Mouse (Mus musculus) adrenal gland, adult 18-20 months (tissue): ENCODE measurements around the gene Tmc2. TPM values are rescaled to one million over a fixed set of nuclear protein-coding genes. Genes with fewer than 3 reads are reported as not detected.

Experiments
- DNase-seq, 2 experiments: peaks; one replicate each; pipeline ENCODE4 v3.0.0; 2021 to 2022; ENCODE audit warnings: low spot score in 2 of 2
- total RNA-seq, 2 experiments: library from RNA; stranded (reverse); gene quantifications; 1 replicate in 1 of 2; 2 replicates in 1 of 2; pipeline ENCODE4 v1.2.3; 2021

Gene Tmc2
- total RNA-seq, 2 experiments from 2014 or later = not detected

DNA sequence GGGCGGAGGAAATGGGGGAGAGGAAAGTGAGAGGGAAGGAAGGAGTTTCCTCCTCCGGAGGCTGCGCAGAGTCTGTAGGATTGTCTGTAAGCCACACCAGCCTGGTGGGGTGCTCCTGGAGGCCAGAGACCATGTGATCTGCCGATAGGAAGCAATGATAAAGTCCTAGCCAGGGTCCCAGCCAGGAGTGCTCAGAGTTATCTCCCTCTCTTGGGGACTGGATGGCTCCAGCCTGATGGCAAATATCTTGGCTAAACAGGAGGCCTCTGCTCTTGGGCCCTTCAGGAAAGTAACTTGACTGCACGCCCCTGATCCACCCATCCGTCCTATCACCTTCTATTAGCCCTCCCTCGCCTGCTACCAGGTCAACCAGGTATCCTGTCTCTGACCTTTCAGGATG lies 53.2 kb downstream of the Tmc2 start:
- DNase-seq = no peak

DNA sequence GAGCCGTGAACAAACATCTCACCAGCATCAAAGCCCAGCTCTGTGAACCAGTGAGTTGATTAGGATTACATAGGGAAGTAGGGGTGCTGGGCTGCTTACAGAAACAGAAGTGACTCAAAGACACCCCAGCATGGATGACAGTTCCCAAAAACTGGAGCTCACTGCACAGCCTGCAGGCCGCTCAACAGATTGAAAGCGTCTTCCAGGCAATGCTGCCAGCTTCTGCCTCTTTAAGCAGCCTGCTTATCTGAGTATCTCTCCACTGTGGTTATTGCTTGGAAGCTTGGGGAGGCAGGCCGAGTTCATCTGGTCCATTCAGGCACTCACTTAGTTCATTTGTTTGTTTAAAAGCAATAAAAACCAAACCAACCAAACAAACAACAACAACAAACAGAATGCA lies 61.8 kb downstream of the Tmc2 start:
- no peak for DNase-seq

DNA sequence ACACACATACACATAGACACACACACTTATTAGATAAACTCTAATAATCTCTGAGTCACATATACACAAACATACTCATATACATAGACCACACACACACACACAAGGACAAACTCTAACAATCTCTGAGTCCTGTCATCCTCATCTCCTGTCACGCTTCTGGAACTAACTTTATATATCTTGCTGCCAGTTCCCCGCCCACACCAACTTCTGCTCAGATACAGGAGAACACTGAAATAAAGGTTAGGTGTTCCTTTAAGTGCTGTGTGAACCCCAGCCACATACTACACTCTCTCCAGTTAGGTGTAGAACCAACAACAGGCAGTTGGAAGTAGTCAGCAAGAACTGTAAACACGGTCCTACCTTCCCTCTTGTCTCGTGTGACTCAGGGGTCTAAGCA lies 65.8 kb downstream of the Tmc2 start:
- DNase-seq = no peak

DNA sequence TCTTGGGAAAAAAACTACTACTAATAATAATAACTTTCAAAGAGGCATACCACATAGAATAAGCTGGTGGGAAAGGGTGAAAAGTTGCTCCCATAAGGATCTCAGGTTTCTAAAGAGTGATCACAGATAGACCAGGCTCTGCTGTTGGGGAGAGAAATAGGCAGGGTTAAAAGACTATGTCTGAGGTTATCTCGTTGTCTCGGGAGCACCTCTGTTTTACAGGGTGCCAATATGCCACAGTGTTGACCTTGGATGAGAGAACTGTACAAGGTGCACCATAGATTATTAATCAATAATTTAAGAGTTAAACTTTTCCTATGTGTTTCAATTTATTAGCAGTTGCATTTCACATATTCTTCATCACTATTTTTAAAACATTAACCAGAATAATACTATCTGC lies 66.9 kb downstream of the Tmc2 start:
- no peak for DNase-seq

DNA sequence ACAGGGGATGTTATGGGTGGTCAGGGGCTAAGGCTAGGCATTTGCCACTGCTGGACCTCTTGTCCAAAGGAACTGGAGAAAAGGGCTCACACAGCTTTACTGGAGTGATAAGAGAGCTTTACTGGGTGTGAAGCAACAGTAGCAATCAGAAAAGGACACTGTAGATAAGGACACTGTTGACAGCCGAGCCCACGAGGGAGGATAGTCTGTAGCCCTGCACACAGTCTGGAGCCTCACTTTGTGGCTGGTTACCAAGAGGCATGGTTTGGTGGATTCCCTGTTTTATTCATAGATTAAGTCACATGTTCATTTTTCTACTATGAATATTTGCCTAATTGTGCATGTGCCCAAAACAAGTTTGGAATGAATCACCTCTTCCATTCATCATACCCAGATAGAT lies 67.4 kb downstream of the Tmc2 start:
- no peak for DNase-seq

DNA sequence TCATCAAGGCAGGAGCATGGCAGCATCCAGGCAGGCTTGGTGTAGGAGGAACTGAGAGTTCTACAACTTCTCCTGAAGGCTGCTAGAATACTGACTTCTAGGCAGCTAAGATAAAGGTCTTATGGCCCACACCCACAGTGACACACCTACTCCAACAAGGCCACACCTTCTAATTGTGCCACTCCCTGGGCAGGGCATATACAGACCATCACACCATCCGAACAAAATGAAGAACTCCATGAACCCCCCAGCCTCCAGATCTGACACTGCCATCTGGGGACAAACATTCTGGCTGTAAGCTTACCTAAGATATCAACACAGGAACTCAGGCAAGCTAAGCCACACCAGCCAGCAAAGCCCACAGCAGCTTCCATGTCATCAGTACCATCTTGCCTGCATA lies 70.5 kb downstream of the Tmc2 start:
- DNase-seq = no peak

DNA sequence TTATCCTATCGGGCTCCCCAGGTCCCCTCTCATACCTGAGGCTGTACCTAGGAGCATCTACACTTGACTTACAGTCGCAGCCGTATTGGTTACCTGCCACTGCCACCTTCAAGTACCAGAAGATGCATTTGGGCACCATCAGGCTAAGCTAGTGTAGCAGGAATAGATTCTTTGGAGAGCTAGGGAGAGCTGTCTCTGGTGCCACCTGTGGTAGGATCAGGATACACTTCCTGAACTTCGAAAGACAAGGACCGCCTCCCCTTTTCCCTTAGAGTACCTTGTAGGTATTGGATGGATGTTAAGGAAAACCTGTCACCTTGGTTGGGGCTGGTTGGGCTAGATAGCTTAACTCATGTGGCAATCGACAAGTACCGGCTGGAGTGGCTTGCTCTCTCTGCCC lies 73.1 kb downstream of the Tmc2 start:
- no peak for DNase-seq

DNA sequence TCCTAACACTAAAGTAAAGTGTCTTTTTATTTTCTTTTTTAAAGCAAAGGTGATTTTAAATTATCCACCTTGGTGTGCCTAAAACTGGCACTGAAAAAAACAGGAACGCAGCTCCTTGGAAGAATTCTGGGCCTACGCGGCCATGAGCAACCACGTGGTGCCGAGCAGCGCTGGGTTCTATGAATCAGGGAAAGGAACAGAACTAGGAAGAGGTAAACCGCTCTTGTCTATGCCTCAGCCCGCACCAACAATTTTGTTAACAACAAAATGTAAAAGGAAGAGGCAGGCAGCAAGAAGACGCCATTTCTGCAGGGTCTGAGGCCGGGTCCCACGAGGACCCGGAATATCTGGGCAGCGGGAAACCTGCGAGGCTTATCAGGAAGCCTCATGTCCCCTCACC lies 78.7 kb downstream of the Tmc2 start:
- no peak for DNase-seq

DNA sequence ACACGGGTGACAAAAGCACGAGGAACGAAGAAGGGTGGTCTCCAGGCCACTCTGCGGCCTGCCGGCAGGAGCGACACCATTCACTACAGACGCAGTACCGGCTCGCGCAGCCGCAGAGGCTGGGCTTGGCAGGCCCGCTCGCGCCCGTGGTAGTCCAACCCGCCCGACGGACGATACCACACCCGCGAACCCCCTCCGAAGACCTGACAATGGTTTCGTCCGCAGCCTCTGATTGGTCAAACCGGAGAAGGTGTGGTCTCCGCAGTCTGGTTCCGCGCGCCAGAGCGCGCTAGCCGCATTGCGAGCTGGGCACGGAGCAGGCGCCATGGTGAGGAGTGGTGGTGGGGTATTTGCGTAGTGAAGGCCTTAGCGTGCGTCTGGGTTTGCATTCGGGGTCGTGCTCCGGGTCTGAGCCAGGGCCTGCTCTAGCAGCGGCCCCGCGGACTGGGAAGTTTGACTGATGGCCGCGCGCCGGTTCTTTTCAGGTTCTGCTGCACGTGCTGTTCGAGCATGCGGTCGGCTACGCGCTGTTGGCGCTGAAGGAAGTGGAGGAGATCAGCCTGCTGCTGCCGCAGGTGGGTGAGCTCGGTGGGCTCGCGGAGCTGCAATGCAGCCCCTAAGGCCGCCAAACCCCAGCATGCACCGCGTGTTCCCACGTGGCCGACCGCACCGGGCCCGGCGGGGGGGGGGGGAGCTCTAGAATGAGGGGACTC lies 79.3 kb downstream of the Tmc2 start, which contains the start of gene Nop56:
Nop56 (plus strand) TSS at position 282 of the 713 bp plus-strand sequence.
- peak; percentile 98 to 100 for DNase-seq

DNA sequence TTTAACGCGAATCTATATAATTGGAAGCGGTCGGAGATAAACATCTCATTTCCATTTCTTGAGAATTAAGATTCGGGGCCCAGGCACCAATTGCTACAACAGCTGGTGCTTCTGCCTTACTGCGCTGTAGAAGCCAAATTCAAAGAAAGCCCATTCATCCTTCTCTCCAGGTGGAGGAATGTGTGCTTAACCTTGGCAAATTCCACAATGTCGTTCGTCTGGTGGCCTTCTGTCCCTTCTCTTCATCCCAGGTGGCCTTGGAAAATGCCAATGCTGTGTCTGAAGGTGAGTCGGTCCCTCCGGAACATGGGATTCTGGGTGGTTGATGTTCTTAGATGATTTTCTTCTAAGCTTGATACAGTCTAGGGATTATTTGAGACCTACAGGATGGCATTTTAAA lies 79.9 kb downstream of the Tmc2 start:
- no peak for DNase-seq

DNA sequence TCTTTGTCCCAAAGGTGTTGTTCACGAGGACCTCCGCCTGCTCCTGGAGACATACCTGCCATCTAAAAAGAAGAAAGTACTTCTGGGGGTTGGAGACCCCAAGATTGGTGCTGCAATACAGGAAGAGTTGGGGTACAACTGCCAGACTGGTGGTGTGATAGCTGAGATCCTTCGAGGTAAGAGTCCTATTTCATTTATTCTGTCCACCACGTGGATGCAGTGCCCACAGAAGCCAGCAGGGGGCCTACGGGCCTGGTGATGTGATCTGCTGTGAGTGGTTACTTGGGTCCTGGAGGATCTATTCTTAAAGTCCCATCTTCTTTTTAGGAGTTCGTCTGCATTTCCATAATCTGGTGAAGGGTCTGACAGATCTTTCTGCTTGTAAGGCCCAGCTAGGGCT lies 80.7 kb downstream of the Tmc2 start:
- peak; percentile 42 to 54 for DNase-seq

DNA sequence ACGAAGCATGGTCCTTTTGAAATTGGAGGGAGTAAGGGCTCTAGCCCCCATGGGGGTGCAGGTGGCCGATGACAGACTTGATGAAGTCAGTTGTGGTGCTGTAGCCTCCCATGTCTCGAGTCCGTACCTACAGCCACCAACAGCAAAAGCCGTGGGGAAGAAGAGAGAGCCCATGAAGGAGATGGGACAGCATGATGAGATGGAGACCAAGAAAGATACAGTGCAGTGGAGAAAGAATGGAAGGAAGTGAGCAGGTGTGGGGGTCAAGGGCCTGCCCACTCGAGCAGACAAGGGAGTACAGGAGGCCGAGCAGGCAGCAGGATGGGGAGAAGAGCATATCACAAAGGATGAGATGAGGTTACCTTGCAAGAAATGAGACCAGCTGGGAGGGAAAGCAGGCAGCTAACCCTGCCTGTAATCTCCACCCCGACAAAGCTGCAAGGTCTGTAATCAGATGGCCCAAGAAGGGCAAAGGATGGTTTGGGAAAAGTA lies 84.7 kb downstream of the Tmc2 start:
- DNase-seq = no peak

DNA sequence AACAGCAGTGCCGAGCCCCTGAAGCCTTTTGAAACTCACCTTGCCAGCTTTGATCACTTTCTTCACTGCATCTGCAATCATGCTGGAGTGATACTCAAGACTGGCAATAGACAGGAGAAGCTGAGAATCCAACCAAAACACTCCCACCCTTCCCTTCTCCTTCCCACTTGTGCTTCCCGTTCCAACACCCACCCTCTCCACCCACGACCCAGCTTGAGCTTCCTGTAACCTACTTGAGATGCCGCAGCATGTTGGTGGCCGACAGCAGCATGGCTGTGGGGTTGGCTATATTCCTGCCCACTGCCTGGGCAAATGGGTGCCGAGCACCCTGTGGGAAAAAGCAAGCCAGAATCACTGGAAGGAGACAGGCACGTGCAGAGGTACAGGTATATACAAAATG lies 85.2 kb downstream of the Tmc2 start:
- DNase-seq = no peak

DNA sequence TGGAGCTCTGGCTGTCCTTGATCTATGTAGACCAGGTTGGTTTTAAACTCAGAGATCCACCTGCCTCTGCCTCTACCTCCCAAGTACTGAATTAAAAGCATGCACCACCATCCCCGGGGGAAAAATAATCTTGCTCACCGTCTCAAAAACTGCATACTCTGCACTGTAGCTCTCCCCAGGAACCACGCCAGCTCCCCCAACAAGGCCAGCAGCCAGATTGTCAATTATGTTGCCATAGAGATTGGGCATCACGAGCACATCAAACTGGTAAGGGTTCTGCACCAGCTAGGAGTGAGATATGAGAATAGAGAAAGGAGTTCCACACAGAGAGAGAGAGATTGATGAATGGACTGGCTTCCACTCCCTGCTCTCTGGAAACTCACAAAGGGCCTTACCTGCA lies 85.8 kb downstream of the Tmc2 start:
- DNase-seq = no peak

DNA sequence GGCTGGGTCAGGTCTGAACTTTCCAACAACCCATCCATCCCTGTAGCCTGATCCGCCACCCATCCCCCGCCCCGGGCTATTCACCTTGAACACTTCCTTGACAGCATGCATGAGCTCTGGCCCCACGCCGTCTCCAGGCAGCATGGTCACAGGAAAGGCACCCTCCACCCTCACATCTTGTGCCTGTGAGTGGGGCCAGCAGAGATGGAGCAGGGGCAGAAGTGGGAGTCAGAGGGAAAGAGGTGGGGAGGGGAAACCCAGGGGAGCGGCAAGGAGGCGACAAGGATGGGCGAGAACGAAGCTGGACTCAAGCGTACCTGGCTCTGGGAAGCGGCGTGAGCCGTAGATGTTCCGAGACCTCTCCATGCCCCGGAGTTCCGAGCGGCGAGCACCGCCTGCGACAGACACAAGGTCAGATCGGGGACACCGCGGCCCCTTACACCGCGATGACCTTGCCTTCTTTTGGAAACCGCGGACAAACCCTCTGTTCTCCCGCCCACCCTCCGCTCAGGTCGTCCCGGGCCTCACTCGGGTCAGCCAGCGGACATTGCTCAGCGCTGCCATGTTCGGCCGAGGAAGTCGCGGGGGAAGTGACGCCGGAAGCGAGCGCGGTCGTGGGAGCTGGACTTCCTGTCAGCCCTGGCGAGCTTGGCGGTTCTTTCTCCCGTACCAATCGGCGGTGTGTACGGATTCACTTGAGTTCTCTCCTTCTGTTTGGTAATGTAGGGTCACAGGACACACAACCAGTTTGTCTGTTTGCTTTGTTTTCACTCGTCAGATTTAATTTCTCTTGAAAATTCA lies 89.1 kb downstream of the Tmc2 start, which contains the start of gene Idh3b:
Idh3b (minus strand) TSS at position 694 of the 801 bp plus-strand sequence.
- DNase-seq = peak; percentile 88

DNA sequence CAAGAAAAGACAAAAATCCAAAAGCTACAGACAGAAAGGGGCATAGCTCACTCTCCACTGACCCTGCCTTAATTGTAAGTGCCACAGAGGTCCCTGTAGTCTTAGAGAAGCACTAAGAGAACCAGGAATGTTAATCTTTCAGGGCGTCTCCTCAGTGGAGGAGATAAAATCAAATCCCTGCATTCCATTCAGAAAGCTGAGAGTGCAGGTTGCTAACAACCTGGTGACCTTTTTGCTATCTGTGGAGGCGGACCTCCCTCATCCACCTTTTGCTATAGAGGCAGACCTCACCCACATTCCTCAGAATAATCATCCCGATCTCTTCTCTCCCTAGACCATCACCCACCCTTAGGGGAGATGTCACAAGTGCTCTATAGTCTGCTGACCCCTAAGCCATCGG lies 94.1 kb downstream of the Tmc2 start:
- no peak for DNase-seq

DNA sequence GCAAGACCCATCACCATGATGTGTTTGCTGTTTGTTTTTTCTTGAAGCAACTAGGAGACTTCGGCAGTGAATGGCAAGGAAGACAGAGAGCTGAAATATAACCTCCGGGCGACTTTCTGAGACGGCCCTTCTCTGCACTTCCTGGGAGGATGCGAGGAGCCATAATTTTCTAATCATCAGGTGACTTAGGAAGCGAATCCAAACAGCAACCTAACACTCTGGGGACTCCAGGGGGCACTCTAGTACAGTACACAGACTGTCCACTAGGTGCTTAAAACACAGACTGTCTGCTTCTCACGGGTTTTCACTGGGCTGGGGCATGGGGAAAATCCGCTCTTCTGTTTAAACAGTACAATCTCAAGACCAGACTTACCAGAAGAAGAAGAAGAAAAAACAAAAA lies 96.4 kb downstream of the Tmc2 start:
- DNase-seq = peak; percentile 51 to 56

DNA sequence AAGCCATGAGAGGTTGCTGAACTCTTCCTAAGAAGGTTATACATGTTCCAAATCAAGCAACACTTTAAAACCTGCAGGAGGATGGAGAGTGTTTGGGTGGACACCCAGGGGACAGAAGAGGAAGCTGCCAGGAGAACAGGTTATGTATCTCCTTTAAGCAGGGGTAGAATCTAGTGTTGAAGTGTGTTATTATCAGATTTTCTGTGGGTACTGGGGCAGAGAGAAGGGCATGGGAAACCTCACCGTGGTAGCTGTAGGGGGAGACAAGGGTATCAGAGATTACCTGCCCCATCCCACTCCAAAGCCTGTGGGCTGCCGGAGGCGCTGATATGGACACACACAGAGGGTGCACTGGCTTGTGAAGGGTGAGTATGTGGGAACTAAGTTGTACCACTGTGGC lies 98.0 kb downstream of the Tmc2 start:
- DNase-seq = no peak

DNA sequence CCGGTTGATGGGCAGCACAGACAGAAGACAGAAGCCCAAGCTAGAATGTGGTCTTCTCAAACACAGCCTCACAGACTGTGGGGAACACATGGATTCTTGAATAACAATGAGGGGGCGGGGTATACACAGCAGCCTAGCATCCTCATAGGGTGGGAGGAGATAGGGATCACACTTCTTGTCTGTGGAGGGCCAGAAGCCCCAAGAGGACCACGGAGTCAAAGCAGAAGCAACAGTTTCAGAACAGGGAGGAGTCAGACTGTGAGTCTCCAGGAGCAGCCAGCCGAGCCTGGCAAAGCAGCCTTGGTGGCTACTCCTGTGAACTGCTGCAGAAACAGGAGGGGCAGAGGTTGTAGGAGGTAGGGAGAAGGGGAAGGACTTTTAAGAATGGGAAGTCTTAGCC lies 98.5 kb downstream of the Tmc2 start:
- no peak for DNase-seq

DNA sequence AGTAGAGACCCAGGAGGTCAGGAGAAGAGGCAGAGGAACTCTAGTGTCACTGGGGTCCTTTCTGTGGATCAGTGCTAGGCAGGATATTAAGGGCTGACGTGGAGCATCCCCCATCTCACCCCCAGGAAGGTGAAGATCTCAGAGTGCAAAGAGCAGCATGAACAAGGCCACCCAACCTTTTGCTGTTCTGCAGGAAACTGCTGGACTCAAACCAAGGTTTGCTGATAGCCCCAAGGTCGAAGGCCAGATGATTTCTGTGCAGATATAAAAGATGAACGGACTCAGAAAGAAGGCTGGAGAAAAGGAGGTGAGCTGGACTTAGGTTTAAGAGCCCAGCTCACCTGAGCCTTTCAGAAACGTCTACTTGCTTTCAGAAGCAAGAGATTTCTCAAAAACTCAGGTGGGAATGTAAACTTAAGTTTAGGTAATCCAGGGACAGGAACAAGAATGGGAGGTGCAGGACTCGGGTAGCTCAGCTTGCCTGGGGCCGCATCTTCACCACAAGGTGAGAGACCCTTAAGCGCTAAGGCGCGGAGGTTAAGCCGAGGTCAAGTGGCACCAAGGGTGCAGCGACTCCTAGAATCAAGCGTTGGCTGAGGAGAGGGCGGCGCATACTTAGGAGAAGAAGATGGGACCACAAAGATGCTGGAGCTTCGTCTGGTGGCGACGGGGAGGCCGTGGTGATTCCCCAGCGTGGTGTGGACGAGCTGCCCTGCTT lies 99.4 kb downstream of the Tmc2 start:
- no peak for DNase-seq

DNA sequence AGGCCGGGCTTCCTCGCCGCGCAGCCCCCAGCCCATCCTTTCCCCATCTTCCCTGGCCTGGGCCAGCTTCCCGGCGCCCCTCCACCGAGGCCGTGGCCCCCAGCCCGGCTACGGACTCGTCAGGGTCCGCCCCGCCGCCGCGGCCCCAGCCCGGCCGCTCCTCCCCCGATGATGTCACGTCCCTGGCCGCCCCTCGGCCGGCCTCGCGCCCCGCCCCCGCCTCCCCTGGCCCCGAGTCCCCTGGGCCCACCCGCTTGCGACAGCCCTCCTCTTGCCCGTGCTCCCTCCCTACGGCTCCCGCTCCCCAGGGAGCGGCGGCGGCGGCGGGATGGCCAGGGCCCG lies 99.9 kb downstream of the Tmc2 start, which contains the start of gene Ebf4:
Ebf4 (plus strand) TSS at position 234 of the 342 bp plus-strand sequence.
- peak; percentile 58 to 63 for DNase-seq
